Mouse (Mus musculus) frontal cortex, postnatal 25 days (tissue): ENCODE measurements at regions not wholly inside any gene's neighbourhood (a gene's known extent, or its start where the extent isn't known, plus 50 kb on each side); places are given as distances from the start of the nearest gene placed in this dataset.

Experiments used
- DNase-seq, 2 experiments: peaks; one replicate each; pipeline ENCODE4 v3.0.0; 2022; ENCODE audit warnings: low spot score in 2 of 2

GRCm38 (mm10) chr13:44502612-44503256, 226.5 kb upstream of the Jarid2 start:
- peak in 1 of 2 experiments; percentile 11 for DNase-seq

GRCm38 (mm10) chr13:44503257-44503950, 225.9 kb upstream of the Jarid2 start:
- DNase-seq = no peak

GRCm38 (mm10) chr13:44504455-44504854, 224.8 kb upstream of the Jarid2 start:
- no peak for DNase-seq

GRCm38 (mm10) chr13:44506975-44507374, 222.3 kb upstream of the Jarid2 start:
- DNase-seq = no peak

- no peak for DNase-seq
Observed at GRCm38 (mm10) chr13:44509526-44510159, 219.6 kb upstream of the Jarid2 start.

GRCm38 (mm10) chr13:44513378-44514285, 215.6 kb upstream of the Jarid2 start:
- no peak for DNase-seq

- DNase-seq = no peak
Observed at GRCm38 (mm10) chr13:44514636-44515158, 214.6 kb upstream of the Jarid2 start.

GRCm38 (mm10) chr13:44516863-44517262, 212.4 kb upstream of the Jarid2 start:
- no peak for DNase-seq

GRCm38 (mm10) chr13:44517312-44517711, 212.0 kb upstream of the Jarid2 start:
- no peak for DNase-seq

- no peak for DNase-seq
Observed at GRCm38 (mm10) chr13:44518215-44518614, 211.1 kb upstream of the Jarid2 start.

GRCm38 (mm10) chr13:44523516-44523915, 205.8 kb upstream of the Jarid2 start:
- no peak for DNase-seq

- DNase-seq = no peak
Observed at GRCm38 (mm10) chr13:44530867-44531564, 198.3 kb upstream of the Jarid2 start.

GRCm38 (mm10) chr13:44532631-44533180, 196.6 kb upstream of the Jarid2 start:
- DNase-seq = no peak

- DNase-seq = no peak
Observed at GRCm38 (mm10) chr13:44534575-44535080, 194.6 kb upstream of the Jarid2 start.

GRCm38 (mm10) chr13:44535441-44535840, 193.8 kb upstream of the Jarid2 start:
- DNase-seq = no peak

- no peak for DNase-seq
Observed at GRCm38 (mm10) chr13:44538238-44538637, 191.0 kb upstream of the Jarid2 start.

- no peak for DNase-seq
Observed at GRCm38 (mm10) chr13:44540401-44540800, 188.9 kb upstream of the Jarid2 start.

- DNase-seq = no peak
Observed at GRCm38 (mm10) chr13:44541243-44541653, 188.0 kb upstream of the Jarid2 start.

GRCm38 (mm10) chr13:44544786-44545185, 184.5 kb upstream of the Jarid2 start:
- DNase-seq = no peak

GRCm38 (mm10) chr13:44546289-44546688, 183.0 kb upstream of the Jarid2 start:
- no peak for DNase-seq
